Mouse (Mus musculus) heart, postnatal 14 days (tissue): ENCODE data around the gene Rbp1. TPM values are rescaled to one million over a fixed set of nuclear protein-coding genes. Genes with fewer than 3 reads are reported as not detected.

Experiments
- DNase-seq, 2 experiments: peaks; one replicate each; pipeline ENCODE4 v3.0.0; 2021 to 2022
- intact Hi-C: fragments of 180-260 bp; cut with DNase I; formaldehyde crosslinking; loops from one replicate; pipeline ENCODE4 v1.15.1; 2025
- total RNA-seq, 2 experiments: library from RNA; stranded (reverse); gene quantifications; 2 replicates each; pipeline ENCODE4 v1.2.3; 2021

The Rbp1 gene
- total RNA-seq, 2 experiments from 2014 or later: 7.6 to 8.2 TPM

- DNase-seq: no peak
- intact Hi-C loops: no loop called here
These were observed 66.8 kb downstream of the Rbp1 start for GRCm38 (mm10) chr9:98489532-98489931.

GRCm38 (mm10) chr9:98490128-98490527 is 67.4 kb downstream of the Rbp1 start:
- intact Hi-C loops: no loop called here
- DNase-seq: no peak

GRCm38 (mm10) chr9:98491071-98491470 is 68.3 kb downstream of the Rbp1 start:
- intact Hi-C loops: no loop called here
- DNase-seq: no peak

- no peak for DNase-seq
These were observed 69.5 kb downstream of the Rbp1 start for GRCm38 (mm10) chr9:98492212-98492611.

GRCm38 (mm10) chr9:98492821-98493220 is 70.1 kb downstream of the Rbp1 start:
- DNase-seq: no peak
- intact Hi-C loops: no loop called here

More at GRCm38 (mm10) chr9:98492212-98492611, 69.5 kb downstream of the Rbp1 start:
- intact Hi-C loops: no loop called here

Other genes with a start within 250 kb of the Rbp1 start
- gene Nmnat3, start 135.5 kb upstream of the Rbp1 start, total RNA-seq: 10 to 100 TPM in 1 of 2 experiments, 1 to 10 TPM in 1; 9.2 to 11.2 TPM
- not detected for gene Rbp2, start 63.2 kb downstream of the Rbp1 start, total RNA-seq
- 10 to 100 TPM; 91.7 to 98.2 TPM for gene Copb2, start 140.8 kb downstream of the Rbp1 start, total RNA-seq
- 10 to 100 TPM; 28.6 to 34.1 TPM for gene Mrps22, start 178.7 kb downstream of the Rbp1 start, total RNA-seq